Mouse (Mus musculus): Measurements from ENCODE around the gene Plvap.

- no peak for TF ChIP-seq POLR2A (IDR thresholded peaks at IDR 0.05; ENCODE audit: low read depth, low read length)
- TF ChIP-seq CTCF (IDR thresholded peaks at IDR 0.05; ENCODE audit: extremely low read depth, insufficient read length, insufficient replicate concordance, low read depth, low read length): no peak
Measured at GRCm38 (mm10) chr8:71495811-71496210, 15.7 kb downstream of the Plvap start.
